Mouse (Mus musculus) liver, postnatal 0 days (tissue): Measurements from ENCODE around the gene Fbrsl1. TPM values are rescaled to one million over a fixed set of nuclear protein-coding genes. Genes with fewer than 3 reads are reported as not detected.

ENCODE experiments used
- ATAC-seq: fragments of 200-750 bp; cut with Nextera tagmentation; 2 replicates; pipeline ENCODE4 v1.8.0; 2017; ENCODE audit warnings: mild to moderate bottlenecking, moderate library complexity
- DNase-seq: peaks from one replicate; pipeline ENCODE4 v3.0.0-alpha.2; 2016
- H3K27ac ChIP-seq: fragments of 300-500 bp; sonication (generic); 2 replicates; pipeline ENCODE4 v1.5.1; 2014; ENCODE audit warnings: antibody characterized with exemption, moderate library complexity, mild to moderate bottlenecking, low read depth
- H3K27me3 ChIP-seq: fragments of 300-500 bp; sonication (generic); 2 replicates; pipeline ENCODE4 v1.6.1; 2014; ENCODE audit warnings: low read length, control low read depth, mixed read lengths; ENCODE audit not compliant: insufficient read depth
- H3K36me3 ChIP-seq: fragments of 300-500 bp; sonication (generic); replicated peaks from 2 replicates; pipeline ENCODE4 v1.6.1; 2014; ENCODE audit warnings: mild to moderate bottlenecking, control low read depth, low read length, moderate library complexity, mixed read lengths; ENCODE audit not compliant: insufficient read depth
- H3K4me1 ChIP-seq: fragments of 300-500 bp; sonication (generic); 2 replicates; pipeline ENCODE4 v1.6.1; 2014; ENCODE audit warnings: antibody characterized with exemption, mild to moderate bottlenecking, control low read depth; ENCODE audit not compliant: insufficient read depth
- H3K4me2 ChIP-seq: fragments of 300-500 bp; sonication (generic); 2 replicates; pipeline ENCODE4 v1.6.1; 2014; ENCODE audit warnings: low read depth, mild to moderate bottlenecking, low read length, moderate library complexity, mixed read lengths
- H3K4me3 ChIP-seq: fragments of 300-500 bp; sonication (generic); 2 replicates; pipeline ENCODE4 v1.5.1; 2014; ENCODE audit warnings: low read depth, low read length
- H3K9ac ChIP-seq: fragments of 300-500 bp; sonication (generic); replicated peaks from 2 replicates; pipeline ENCODE4 v1.6.1; 2014; ENCODE audit warnings: mild to moderate bottlenecking, moderate library complexity
- H3K9me3 ChIP-seq: fragments of 300-500 bp; sonication (generic); 2 replicates; pipeline ENCODE4 v1.6.1; 2016; ENCODE audit warnings: mild to moderate bottlenecking, control low read depth, low read length, mixed read lengths
- CTCF ChIP-seq: sonication (generic); IDR thresholded peaks from 2 replicates; pipeline ENCODE4 v1.5.1; 2016; ENCODE audit warnings: antibody characterized with exemption, low read depth
- EP300 ChIP-seq: IDR thresholded peaks from 2 replicates; pipeline ENCODE4 v1.6.1; 2016; ENCODE audit warnings: antibody characterized with exemption, low read depth, mild to moderate bottlenecking
- WGBS: fragments of 180-500 bp; shearing (Covaris S2); extraction: QIAGEN DNeasy Blood & Tissue Kit; methylation state at CpG from one replicate; pipeline ENCODE4 v1.1.7; 2014; ENCODE audit not compliant: insufficient replicate concordance; 5-methylcytosine and 5-hydroxymethylcytosine counted together
- polyA plus RNA-seq: library from polyadenylated mRNA; unstranded; fragments of >200 nt; fragmentation: Nextera tagmentation; extraction: Ambion mirVana; gene quantifications from 2 replicates; pipeline ENCODE4 v1.2.1, GENCODE M21; 2015

Gene Fbrsl1
- polyA plus RNA-seq, 1 experiment from 2014 or later, result 3.5 TPM

DNA sequence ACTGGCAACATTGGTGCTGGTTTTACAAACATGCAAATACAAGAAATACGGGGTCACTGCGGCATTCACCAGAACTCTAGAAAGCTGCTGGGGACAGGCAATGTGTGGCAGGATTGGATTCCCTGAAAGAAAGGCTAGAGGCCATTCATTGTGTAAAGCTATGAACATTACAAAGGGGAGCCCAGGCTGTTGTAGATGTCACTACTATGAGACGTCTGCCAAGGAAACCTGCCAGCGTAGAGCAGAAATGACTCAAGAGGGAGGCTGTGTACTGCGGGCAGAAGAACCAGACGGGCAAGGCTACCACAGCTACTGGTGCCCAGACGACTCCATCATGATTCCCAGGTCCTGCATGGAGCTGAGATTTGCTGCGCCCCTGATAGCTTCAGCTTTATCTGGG, 47.2 kb downstream of the Fbrsl1 start:
- H3K36me3 ChIP-seq, result no peaks in the 10 kb centered on the region; the same call in 1 of the 2 replicates
- no peaks in the 10 kb centered on the region for H3K9me3 ChIP-seq
- H3K27me3 ChIP-seq, result no peaks in the 10 kb centered on the region
- no peak for DNase-seq
- H3K27ac ChIP-seq, result no peak overlapping the region
- H3K9ac ChIP-seq, result no peak overlapping the region
- TF ChIP-seq EP300, result no peak
- TF ChIP-seq CTCF, result no peak
- ATAC-seq, result no peak
- no peaks in the 10 kb centered on the region for H3K4me1 ChIP-seq
- no peak overlapping the region for H3K4me2 ChIP-seq
- WGBS, result 87% methylated on average over 8 of the region's 8 CpGs
- H3K4me3 ChIP-seq, result no peak overlapping the region

GRCm38 (mm10) chr5:110395006-110395661, 53.2 kb downstream of the Fbrsl1 start:
- peaks cover 5% of the 10 kb centered on the region; the same call in 1 of the 2 replicates for H3K4me1 ChIP-seq
- H3K9ac ChIP-seq, result no peak overlapping the region

DNA sequence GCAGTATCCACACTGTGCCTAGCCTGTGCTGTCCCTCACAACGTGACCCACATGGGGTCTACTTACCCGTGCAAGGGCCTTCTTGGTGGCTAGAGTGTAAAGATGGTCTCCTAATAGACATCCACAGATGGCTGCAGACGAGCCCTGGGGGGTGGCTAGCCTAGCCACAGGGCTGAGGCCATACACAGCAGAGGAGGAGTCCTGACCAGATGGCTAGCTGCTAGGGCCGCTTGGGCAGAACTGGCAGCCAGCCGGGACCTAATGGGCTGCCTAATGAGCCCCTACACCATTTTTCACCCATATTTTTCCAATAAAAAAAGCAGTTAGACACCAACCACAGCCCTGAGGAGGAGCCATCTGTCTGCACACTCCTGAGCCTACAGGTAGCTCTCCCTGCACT, 55.6 kb downstream of the Fbrsl1 start:
- no peaks in the 10 kb centered on the region for H3K27me3 ChIP-seq
- no peak overlapping the region for H3K27ac ChIP-seq
- H3K9me3 ChIP-seq, result no peaks in the 10 kb centered on the region
- no peak overlapping the region for H3K4me3 ChIP-seq
- peaks cover 5% of the 10 kb centered on the region; the same call in 1 of the 2 replicates for H3K4me1 ChIP-seq
- TF ChIP-seq EP300, result no peak
- TF ChIP-seq CTCF, result no peak
- no peak for ATAC-seq
- H3K36me3 ChIP-seq, result 0 out of 2 replicates have a peak, but pooled peaks cover 2% of the 10 kb centered on the region
- H3K4me2 ChIP-seq, result no peak overlapping the region
- DNase-seq, result no peak
- 84% methylated on average over 5 of the region's 5 CpGs for WGBS
- no peak overlapping the region for H3K9ac ChIP-seq

More at GRCm38 (mm10) chr5:110395006-110395661, 53.2 kb downstream of the Fbrsl1 start:
- peak; percentile 91 for ATAC-seq
- Histone ChIP-seq H3K4me2 (no peak overlapping the region), H3K27ac (no peak overlapping the region), H3K4me3 (no peak overlapping the region), H3K9me3 (no peaks in the 10 kb centered on the region), H3K36me3 (0 out of 2 replicates have a peak, but pooled peaks cover 2% of the 10 kb centered on the region), H3K27me3 (no peaks in the 10 kb centered on the region)
- no peak for TF ChIP-seq EP300
- no peak for TF ChIP-seq CTCF
- WGBS, result 74% methylated on average over 5 of the region's 5 CpGs
- DNase-seq, result no peak

- Histone ChIP-seq H3K9ac (no peak overlapping the region), H3K27me3 (peaks cover 7% of the 10 kb centered on the region; the same call in 1 of the 2 replicates), H3K27ac (no peak overlapping the region), H3K4me3 (no peak overlapping the region), H3K9me3 (no peaks in the 10 kb centered on the region), H3K4me2 (no peak overlapping the region), H3K36me3 (0 out of 2 replicates have a peak, but pooled peaks cover 2% of the 10 kb centered on the region), H3K4me1 (peaks cover 10% of the 10 kb centered on the region; the same call in 1 of the 2 replicates)
- no peak for DNase-seq
- TF ChIP-seq EP300, result no peak
- no peak for TF ChIP-seq CTCF
- 79% methylated on average over 4 of the region's 4 CpGs for WGBS
- ATAC-seq, result no peak
These were observed 57.7 kb downstream of the Fbrsl1 start for GRCm38 (mm10) chr5:110390631-110391030.

DNA sequence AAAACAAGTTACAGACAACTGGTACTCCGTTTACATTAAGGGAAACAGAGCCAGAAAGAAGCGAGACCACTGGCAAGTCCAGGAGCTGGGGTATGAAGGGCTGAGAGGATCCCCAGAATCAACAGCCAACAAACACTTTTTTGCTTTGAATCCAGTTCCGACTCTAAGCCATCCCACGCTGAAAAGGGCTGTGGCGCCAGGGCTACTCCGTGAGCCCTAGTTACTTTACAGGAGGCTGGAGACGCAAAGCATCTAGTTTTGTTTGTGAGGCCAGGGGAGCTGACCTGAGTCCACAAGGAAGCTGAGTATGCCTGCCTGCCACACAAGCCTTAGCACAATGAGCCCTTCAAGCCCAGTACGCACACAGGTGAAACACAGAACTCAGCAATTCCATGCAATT, 61.0 kb downstream of the Fbrsl1 start:
- 30% methylated on average over 8 of the region's 8 CpGs for WGBS
- 0 out of 2 replicates have a peak, but pooled peaks cover 2% of the 10 kb centered on the region for H3K36me3 ChIP-seq
- peaks cover 5% of the 10 kb centered on the region; the same call in 1 of the 2 replicates for H3K4me1 ChIP-seq
- ATAC-seq (no peak), DNase-seq (no peak)
- H3K4me3 ChIP-seq, result peak overlapping the region; percentile 47
- TF ChIP-seq CTCF, result no peak
- TF ChIP-seq EP300, result no peak
- H3K27ac ChIP-seq, result no peak overlapping the region
- no peaks in the 10 kb centered on the region for H3K9me3 ChIP-seq
- H3K27me3 ChIP-seq, result peaks cover 7% of the 10 kb centered on the region; the same call in 1 of the 2 replicates
- peak overlapping the region; percentile 75 for H3K4me2 ChIP-seq
- H3K9ac ChIP-seq, result 0 out of 2 replicates have a peak overlapping the region, but pooled peaks have one; percentile 11
